Mouse (Mus musculus) midbrain, embryonic 12.5 days (tissue): ENCODE measurements around the gene Itpr2. TPM values are rescaled to one million over a fixed set of nuclear protein-coding genes. Genes with fewer than 3 reads are reported as not detected.

ENCODE experiments used
- ATAC-seq: fragments of 200-750 bp; cut with Nextera tagmentation; 2 replicates; pipeline ENCODE4 v1.8.0; 2017; ENCODE audit warnings: low read depth, moderate TSS enrichment, moderate library complexity; ENCODE audit not compliant: low FRiP score
- H3K27ac ChIP-seq: fragments of 300-500 bp; sonication (generic); replicated peaks from 2 replicates; pipeline ENCODE4 v1.5.1; 2016; ENCODE audit warnings: mild to moderate bottlenecking
- H3K27me3 ChIP-seq: fragments of 300-500 bp; sonication (generic); 2 replicates; pipeline ENCODE4 v1.6.1; 2016; ENCODE audit warnings: mild to moderate bottlenecking
- H3K36me3 ChIP-seq: fragments of 300-500 bp; sonication (generic); 2 replicates; pipeline ENCODE4 v1.6.1; 2016
- H3K4me1 ChIP-seq: fragments of 300-500 bp; sonication (generic); 2 replicates; pipeline ENCODE4 v1.6.1; 2016
- H3K4me2 ChIP-seq: fragments of 300-500 bp; sonication (generic); replicated peaks from 2 replicates; pipeline ENCODE4 v1.6.1; 2016; ENCODE audit warnings: mild to moderate bottlenecking, moderate library complexity
- H3K4me3 ChIP-seq: fragments of 300-500 bp; sonication (generic); 2 replicates; pipeline ENCODE4 v1.5.1; 2016; ENCODE audit warnings: mild to moderate bottlenecking
- H3K9ac ChIP-seq: fragments of 300-500 bp; sonication (generic); replicated peaks from 2 replicates; pipeline ENCODE4 v1.6.1; 2016; ENCODE audit warnings: mild to moderate bottlenecking, moderate library complexity
- H3K9me3 ChIP-seq: fragments of 300-500 bp; sonication (generic); 2 replicates; pipeline ENCODE4 v1.6.1; 2016; ENCODE audit warnings: mild to moderate bottlenecking
- WGBS: fragments of 180-500 bp; shearing (Covaris S2); methylation state at CpG from one replicate; pipeline ENCODE4 v1.1.7; 2016; 5-methylcytosine and 5-hydroxymethylcytosine counted together
- polyA plus RNA-seq: library from polyadenylated mRNA; unstranded; fragments of >200 nt; fragmentation: Nextera tagmentation; extraction: Ambion mirVana; gene quantifications from 2 replicates; pipeline ENCODE4 v1.2.1, GENCODE M21; 2016

Itpr2 gene
- polyA plus RNA-seq, 1 experiment from 2014 or later, result 5.1 TPM

DNA sequence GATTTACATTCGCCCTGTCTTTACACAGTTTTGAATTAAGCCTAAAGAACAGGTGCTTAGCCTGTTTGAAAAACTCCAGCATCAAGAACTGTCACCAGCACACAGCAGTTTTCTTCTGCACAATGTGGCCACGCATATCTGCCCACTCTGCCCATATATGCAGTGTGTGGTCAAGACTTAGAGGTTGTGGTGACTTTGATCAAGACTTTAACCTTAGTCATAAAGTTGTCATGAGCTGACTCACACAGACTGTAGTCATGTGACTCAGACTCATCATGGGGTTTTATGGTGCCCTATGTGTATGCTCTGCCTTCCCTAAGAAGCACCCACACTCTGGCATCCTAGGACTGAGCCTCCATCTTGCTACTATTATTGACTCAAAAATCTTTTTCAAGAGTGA is 316.5 kb downstream of the Itpr2 start:
- no peak for ATAC-seq
- H3K9me3 ChIP-seq, result no peaks in the 10 kb centered on the region
- no peaks in the 10 kb centered on the region for H3K36me3 ChIP-seq
- H3K4me1 ChIP-seq, result no peaks in the 10 kb centered on the region
- no peak overlapping the region for H3K4me3 ChIP-seq
- H3K4me2 ChIP-seq, result no peak overlapping the region
- no peaks in the 10 kb centered on the region for H3K27me3 ChIP-seq
- no peak overlapping the region for H3K27ac ChIP-seq
- no peak overlapping the region for H3K9ac ChIP-seq
- WGBS, result 91% methylated on average over 2 of the region's 2 CpGs

DNA sequence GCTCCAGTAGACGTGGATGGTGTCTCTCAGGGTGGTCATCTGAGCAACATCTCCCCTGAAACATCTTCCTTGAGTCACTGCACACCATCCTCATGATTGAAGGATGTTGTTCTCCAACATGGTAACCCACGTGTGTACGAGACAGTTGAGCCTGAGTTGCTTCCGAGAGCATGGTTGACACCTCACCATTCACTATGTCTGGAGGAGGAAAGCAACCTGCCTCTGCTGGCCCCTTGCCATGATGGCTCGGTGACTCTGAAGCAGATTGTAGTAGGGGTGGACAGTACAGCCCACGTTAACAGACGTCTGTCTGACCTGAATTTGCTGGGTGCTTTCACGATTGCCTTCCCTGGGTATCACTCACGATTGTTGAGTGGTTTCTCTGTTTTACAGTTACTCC is 317.3 kb downstream of the Itpr2 start:
- 92% methylated on average over 9 of the region's 9 CpGs for WGBS
- ATAC-seq, result no peak
- Histone ChIP-seq H3K27ac (no peak overlapping the region), H3K4me1 (no peaks in the 10 kb centered on the region), H3K4me2 (no peak overlapping the region), H3K4me3 (no peak overlapping the region), H3K36me3 (no peaks in the 10 kb centered on the region), H3K9ac (no peak overlapping the region), H3K9me3 (no peaks in the 10 kb centered on the region), H3K27me3 (no peaks in the 10 kb centered on the region)

DNA sequence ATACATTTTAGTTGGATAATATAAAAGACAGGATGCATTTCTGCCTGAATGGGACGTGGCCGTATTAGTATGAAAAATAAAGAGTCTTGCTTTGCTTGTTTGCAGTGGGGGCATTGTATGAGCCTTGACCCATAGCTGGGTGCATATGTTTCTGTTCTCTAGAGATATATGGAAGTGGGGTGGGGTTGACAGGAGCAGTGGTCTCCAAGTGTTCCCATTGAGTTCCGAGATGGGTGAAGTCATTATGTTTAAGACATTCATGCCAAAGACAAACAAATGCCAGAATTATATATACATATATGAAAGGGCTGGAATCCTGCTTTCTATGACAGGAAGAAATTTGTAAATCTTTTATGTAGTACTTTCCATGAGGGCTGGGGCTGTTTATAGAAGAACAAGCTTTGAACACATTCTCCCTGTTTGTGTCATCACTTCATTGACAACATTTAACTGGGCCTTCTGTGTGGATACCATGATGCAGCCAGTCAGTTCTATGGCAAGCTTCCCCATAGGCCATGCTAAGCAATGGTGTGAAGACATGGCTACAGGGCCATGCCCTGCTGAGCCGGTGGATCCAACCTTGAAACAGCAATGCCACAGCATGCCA is 327.3 kb downstream of the Itpr2 start:
- Histone ChIP-seq H3K9ac (no peak overlapping the region), H3K9me3 (no peaks in the 10 kb centered on the region), H3K4me3 (no peak overlapping the region), H3K36me3 (no peaks in the 10 kb centered on the region), H3K27me3 (no peaks in the 10 kb centered on the region), H3K27ac (no peak overlapping the region), H3K4me1 (no peaks in the 10 kb centered on the region), H3K4me2 (no peak overlapping the region)
- no peak for ATAC-seq
- 94% methylated on average over 4 of the region's 4 CpGs for WGBS

- H3K4me1 ChIP-seq, result no peaks in the 10 kb centered on the region
- H3K9me3 ChIP-seq, result no peaks in the 10 kb centered on the region
- no peak for ATAC-seq
- H3K9ac ChIP-seq, result no peak overlapping the region
- no peaks in the 10 kb centered on the region for H3K36me3 ChIP-seq
- no peaks in the 10 kb centered on the region for H3K27me3 ChIP-seq
- H3K27ac ChIP-seq, result no peak overlapping the region
- H3K4me2 ChIP-seq, result no peak overlapping the region
- H3K4me3 ChIP-seq, result no peak overlapping the region
- whole genome bisulfite sequencing, result 85% methylated on average over 14 of the region's 14 CpGs
Measured at GRCm38 (mm10) chr6:146170603-146171051, 331.4 kb downstream of the Itpr2 start.

DNA sequence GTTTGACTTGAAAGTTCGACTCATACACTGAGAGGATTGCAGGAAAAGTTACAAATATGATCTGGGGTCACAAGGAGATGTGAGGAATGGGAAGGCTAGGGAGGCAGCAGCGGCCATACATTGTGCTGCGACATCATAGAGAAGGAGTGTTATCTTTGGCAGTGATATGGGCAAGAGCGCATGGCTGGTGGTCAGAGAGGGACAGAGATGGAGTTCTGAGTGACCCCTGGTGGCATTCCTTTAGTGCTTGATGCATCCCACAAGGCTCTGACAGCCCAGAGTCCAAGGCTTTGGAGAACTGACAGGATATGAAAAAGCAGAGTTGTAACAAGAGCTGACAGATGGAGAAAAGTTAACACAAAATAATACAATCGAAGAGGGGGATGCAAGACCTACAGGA is 334.8 kb downstream of the Itpr2 start:
- no peaks in the 10 kb centered on the region for H3K4me1 ChIP-seq
- 88% methylated on average over 5 of the region's 5 CpGs for WGBS
- no peaks in the 10 kb centered on the region for H3K36me3 ChIP-seq
- H3K4me2 ChIP-seq, result no peak overlapping the region
- no peak overlapping the region for H3K27ac ChIP-seq
- H3K9ac ChIP-seq, result no peak overlapping the region
- H3K4me3 ChIP-seq, result no peak overlapping the region
- H3K27me3 ChIP-seq, result no peaks in the 10 kb centered on the region
- ATAC-seq, result no peak
- no peaks in the 10 kb centered on the region for H3K9me3 ChIP-seq

DNA sequence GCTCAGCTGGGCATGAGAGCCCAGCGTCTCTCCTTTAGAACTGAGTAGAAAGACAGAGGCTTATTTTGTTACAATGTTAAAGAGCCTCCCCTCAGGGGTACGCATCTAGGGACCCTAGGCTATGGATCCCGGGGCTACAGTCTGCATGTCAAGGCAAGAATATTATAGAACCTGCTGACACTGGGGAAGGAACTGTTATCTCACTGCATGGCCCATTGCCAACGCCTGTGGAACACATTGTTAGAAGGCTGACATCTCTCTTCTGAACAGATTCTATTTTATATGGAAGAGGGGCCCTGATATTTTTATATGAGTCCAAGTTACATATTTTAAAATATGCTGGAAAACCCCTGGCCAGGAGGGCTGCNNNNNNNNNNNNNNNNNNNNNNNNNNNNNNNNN is 342.4 kb downstream of the Itpr2 start:
- ATAC-seq, result no peak
- 69% methylated on average over 4 of the region's 4 CpGs for WGBS
- H3K27ac ChIP-seq, result no peak overlapping the region

GRCm38 (mm10) chr6:146158717-146159116 is 343.3 kb downstream of the Itpr2 start:
- no peak overlapping the region for H3K4me3 ChIP-seq
- no peak for ATAC-seq
- H3K27ac ChIP-seq, result no peak overlapping the region
- no peak overlapping the region for H3K9ac ChIP-seq
- H3K4me2 ChIP-seq, result no peak overlapping the region
- WGBS, result 97% methylated on average over 12 of the region's 12 CpGs
- no peaks in the 10 kb centered on the region for H3K27me3 ChIP-seq
- H3K9me3 ChIP-seq, result no peaks in the 10 kb centered on the region
- no peaks in the 10 kb centered on the region for H3K4me1 ChIP-seq
- no peaks in the 10 kb centered on the region for H3K36me3 ChIP-seq

More for the DNA sequence above, 342.4 kb downstream of the Itpr2 start:
- H3K4me1 ChIP-seq, result no peaks in the 10 kb centered on the region
- no peaks in the 10 kb centered on the region for H3K9me3 ChIP-seq
- H3K9ac ChIP-seq, result no peak overlapping the region
- H3K4me3 ChIP-seq, result no peak overlapping the region
- no peak overlapping the region for H3K4me2 ChIP-seq
- no peaks in the 10 kb centered on the region for H3K27me3 ChIP-seq
- no peaks in the 10 kb centered on the region for H3K36me3 ChIP-seq

GRCm38 (mm10) chr6:146157983-146158535 is 344.0 kb downstream of the Itpr2 start:
- Histone ChIP-seq H3K4me2 (no peak overlapping the region), H3K27me3 (no peaks in the 10 kb centered on the region), H3K27ac (no peak overlapping the region), H3K36me3 (no peaks in the 10 kb centered on the region), H3K4me1 (no peaks in the 10 kb centered on the region), H3K9ac (no peak overlapping the region), H3K9me3 (no peaks in the 10 kb centered on the region), H3K4me3 (no peak overlapping the region)
- 83% methylated on average over 8 of the region's 8 CpGs for WGBS
- ATAC-seq, result no peak

DNA sequence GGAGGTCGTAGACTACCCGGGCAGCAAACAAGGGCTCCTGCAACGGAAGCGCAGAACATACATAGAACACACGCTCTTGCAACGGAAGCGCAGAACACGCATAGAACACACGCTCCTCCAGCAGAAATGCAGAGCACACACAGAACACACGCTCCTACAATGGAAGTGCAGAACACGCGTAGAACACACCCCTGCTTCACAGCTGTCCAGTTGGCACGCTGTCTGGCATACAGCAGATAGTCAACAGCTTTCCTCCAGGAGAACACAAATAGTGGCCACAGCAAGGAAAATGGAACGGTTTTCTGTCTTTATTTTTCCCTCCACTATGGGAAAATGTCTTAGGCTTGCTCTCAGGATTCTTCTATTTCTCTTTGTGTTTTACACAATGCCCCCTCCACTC is 344.9 kb downstream of the Itpr2 start:
- Histone ChIP-seq H3K36me3 (no peaks in the 10 kb centered on the region), H3K27ac (no peak overlapping the region), H3K4me1 (no peaks in the 10 kb centered on the region), H3K27me3 (no peaks in the 10 kb centered on the region), H3K9me3 (no peaks in the 10 kb centered on the region), H3K4me2 (no peak overlapping the region), H3K9ac (no peak overlapping the region), H3K4me3 (no peak overlapping the region)
- ATAC-seq, result no peak
- WGBS, result 96% methylated on average over 14 of the region's 14 CpGs

GRCm38 (mm10) chr6:146156536-146156935 is 345.5 kb downstream of the Itpr2 start:
- Histone ChIP-seq H3K27ac (no peak overlapping the region), H3K27me3 (no peaks in the 10 kb centered on the region), H3K9ac (no peak overlapping the region), H3K4me2 (no peak overlapping the region), H3K9me3 (no peaks in the 10 kb centered on the region), H3K4me3 (no peak overlapping the region), H3K4me1 (no peaks in the 10 kb centered on the region), H3K36me3 (no peaks in the 10 kb centered on the region)
- ATAC-seq, result no peak
- 96% methylated on average over 6 of the region's 6 CpGs for whole genome bisulfite sequencing

GRCm38 (mm10) chr6:146155156-146155734 is 346.8 kb downstream of the Itpr2 start:
- WGBS, result 84% methylated on average over 8 of the region's 8 CpGs
- Histone ChIP-seq H3K4me2 (no peak overlapping the region), H3K4me3 (no peak overlapping the region), H3K4me1 (no peaks in the 10 kb centered on the region), H3K27ac (no peak overlapping the region), H3K36me3 (no peaks in the 10 kb centered on the region), H3K9ac (no peak overlapping the region), H3K9me3 (no peaks in the 10 kb centered on the region), H3K27me3 (no peaks in the 10 kb centered on the region)
- no peak for ATAC-seq

GRCm38 (mm10) chr6:146152843-146153242 is 349.2 kb downstream of the Itpr2 start:
- no peak overlapping the region for H3K9ac ChIP-seq
- no peaks in the 10 kb centered on the region for H3K36me3 ChIP-seq
- no peak for ATAC-seq
- no peak overlapping the region for H3K4me3 ChIP-seq
- no peaks in the 10 kb centered on the region for H3K9me3 ChIP-seq
- 86% methylated on average over 5 of the region's 5 CpGs for WGBS
- no peaks in the 10 kb centered on the region for H3K27me3 ChIP-seq
- no peak overlapping the region for H3K27ac ChIP-seq
- no peaks in the 10 kb centered on the region for H3K4me1 ChIP-seq
- H3K4me2 ChIP-seq, result no peak overlapping the region
